Mouse (Mus musculus) retina, postnatal 7 days (tissue): ENCODE measurements around the gene Agpat3.
"Not testable (repeated sequence)": the region's sequence is repeated elsewhere in the genome, so short reads cannot be mapped to it uniquely, and the experiment has no call there.

Experiments used
- DNase-seq: peaks from one replicate; pipeline ENCODE4 v3.0.0-alpha.2; 2012; ENCODE audit warnings: low read depth, low spot score

Gene Agpat3

DNA sequence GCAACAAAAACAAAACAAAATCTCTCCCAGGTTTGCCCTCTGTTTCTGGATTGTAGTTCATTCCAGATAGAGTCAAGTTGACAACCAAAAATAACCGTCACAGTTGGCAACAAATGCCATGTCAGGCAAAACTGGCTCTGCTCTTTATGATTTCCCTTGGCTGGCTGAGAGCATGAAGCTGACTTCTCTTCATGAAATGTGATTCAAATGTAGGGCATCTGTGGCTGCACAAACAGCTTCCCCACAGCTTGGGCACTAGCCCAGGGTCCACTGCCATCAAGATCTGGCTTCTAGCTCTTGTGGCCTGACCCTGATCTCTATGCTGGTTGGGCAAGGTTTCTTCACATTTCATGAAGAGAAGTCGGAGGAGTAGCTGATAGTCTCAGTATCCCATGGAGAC, 9.7 kb upstream of the Agpat3 start:
- no peak for DNase-seq

DNA sequence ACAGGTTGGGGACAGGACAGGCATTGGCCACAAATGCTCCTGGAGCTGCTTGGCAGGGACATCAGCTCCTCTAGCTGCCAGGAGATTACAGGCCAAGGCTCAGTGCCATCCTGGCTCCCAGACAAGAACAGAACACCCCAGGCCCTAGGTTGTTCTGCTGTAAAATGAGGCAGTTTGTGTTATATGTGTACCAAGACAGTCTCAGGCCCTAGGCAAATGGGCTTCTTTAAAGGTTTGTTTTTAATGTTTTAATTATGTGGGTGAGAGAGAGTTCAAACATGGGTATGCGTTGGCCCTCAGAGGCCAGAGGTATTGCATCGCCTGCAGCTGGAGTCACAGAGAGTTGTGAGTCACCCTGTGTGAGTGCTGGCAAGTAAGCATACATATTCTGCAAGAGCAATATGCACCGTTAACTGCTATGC, 8.0 kb upstream of the Agpat3 start:
- DNase-seq = no peak

DNA sequence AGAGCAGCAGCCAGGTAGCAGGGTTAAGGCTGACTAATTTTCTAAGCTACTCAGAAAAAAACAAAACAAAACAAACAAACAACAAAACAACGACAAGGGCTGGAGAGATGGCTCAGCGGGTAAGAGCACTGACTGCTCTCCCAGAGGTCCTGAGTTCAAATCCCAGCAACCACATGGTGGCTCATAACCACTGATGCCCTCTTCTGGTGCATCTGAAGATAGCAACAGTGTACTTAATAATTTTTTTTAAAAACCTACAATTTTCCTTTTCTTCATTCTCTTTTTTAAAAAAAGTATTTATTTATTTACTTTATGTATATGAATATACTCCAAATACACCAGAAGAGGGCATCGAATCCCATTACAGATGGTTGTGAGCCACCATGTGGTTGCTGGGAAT, 6.7 kb upstream of the Agpat3 start:
- not testable (repeated sequence) for DNase-seq

DNA sequence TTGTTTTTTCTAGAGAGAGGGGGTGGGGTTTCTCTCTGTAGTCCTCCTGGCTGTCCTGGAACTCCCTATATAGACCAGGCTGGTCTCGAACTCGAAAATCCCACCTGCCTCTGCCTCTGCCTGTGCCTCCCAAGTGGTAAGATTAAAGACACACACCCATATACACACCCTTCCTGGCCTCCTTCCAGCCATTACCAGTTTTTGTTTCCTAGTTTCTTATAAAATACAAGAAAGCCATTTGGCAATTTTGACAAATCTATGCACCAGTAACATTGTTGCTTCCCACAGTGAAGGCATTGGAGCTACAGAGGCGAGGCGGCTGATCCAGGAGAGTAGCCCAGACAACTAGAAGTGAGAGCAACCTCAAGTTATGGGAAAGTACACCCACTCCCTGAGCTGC, 6.0 kb upstream of the Agpat3 start:
- no peak for DNase-seq

DNA sequence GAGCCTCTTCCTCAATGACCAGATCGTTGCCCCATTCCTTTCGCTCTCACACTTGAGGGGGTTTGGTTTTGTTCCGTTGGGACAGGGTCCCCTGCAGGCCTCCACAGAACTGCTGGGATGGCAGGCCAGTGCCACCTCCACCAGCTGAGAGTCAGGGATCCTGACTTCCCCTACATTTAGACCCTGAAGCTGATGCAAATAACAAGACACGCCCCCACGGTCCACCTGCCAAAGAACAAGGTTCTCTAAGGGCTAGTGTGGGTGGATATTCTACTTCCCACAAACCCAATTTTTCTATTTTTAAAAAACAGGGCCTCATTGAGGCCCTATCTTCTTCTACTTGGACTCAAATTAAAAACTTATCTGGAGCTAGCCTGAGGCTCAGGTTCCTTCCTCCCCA, 5.5 kb upstream of the Agpat3 start:
- no peak for DNase-seq

DNA sequence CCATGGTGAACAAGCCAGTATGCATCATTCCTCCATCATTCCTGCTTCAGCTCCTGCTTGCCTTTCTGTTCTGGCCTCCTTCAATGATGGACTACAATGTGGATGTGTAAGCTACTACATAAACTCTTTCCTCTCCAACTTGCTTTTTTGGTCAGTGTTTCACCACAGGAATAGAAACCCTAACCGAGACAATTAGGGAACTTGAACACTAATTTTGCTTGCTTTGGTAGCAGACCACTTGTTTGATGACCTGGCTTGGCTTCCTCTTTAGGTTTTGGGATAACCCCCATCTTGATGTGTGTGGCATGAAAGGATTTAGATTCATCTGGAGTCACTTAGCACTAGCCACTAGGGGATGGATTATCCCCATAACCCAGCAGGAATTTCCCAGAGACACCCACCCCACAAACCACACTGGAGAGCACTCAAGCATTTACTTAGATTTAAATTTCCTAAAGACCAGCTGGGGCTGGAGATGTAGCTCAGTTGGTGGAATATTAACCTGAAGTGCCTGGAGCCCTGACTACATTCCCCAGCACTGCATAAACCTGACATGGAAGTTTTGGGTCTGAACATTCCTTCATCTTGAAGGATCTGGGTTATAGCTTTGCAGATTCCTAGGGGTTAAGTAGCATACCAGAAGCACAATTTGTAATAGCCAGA, 3.8 kb upstream of the Agpat3 start:
- no peak for DNase-seq

DNA sequence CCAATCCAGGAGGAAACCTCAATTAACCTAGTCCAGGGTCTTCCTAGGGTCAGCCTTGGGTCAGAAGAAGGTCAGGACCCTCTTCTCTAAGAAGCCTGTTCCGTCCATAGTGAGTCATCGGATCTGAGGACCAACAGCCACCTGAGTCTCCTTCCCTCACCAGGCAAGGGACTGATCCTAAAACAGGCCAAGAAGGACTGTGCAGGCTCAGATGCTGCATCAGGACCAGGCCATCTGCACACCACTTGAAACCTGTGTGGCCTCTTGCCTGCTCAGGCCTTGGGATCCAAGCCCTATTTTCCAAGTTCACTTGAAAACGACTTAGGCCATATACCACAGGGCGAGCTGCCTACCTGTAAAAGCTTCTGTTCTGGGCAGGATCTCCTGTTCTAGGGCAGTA, 907 bp upstream of the Agpat3 start:
- no peak for DNase-seq

DNA sequence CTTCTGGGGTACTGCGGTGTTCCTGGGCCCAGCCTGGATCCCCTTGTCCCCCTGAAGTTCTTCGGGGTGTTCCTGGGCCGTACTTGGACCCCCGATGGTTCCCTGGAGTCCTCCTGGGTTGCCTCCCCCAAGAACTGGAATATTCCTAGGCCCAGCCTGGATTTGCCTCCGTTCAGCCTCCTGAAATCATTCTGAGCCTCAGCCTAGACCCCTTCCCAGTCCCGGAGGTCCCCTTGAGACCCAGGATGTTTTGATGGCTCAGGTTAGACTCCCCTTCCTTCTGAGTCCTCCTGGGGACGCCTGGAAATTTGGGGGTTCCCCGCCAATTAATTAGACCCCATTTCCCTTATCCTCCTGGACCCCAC, 359 bp upstream of the Agpat3 start:
- no peak for DNase-seq

DNA sequence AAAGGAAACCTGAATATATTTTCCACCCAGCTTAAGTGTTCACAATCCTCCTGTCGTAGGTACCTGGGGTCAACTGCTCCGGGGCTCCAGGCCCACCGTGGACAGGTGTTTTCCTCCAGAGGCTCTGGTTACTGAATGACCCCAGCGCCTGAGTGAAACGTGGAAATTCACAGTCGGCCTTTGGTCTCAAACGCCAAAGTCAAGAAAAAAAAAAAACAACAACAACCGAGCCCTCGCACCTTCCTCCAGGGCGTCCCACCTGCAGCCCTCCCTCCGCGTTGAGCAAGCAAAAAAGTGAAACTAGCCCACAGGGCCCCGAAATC, 764 bp downstream of the Agpat3 start:
- no peak for DNase-seq

DNA sequence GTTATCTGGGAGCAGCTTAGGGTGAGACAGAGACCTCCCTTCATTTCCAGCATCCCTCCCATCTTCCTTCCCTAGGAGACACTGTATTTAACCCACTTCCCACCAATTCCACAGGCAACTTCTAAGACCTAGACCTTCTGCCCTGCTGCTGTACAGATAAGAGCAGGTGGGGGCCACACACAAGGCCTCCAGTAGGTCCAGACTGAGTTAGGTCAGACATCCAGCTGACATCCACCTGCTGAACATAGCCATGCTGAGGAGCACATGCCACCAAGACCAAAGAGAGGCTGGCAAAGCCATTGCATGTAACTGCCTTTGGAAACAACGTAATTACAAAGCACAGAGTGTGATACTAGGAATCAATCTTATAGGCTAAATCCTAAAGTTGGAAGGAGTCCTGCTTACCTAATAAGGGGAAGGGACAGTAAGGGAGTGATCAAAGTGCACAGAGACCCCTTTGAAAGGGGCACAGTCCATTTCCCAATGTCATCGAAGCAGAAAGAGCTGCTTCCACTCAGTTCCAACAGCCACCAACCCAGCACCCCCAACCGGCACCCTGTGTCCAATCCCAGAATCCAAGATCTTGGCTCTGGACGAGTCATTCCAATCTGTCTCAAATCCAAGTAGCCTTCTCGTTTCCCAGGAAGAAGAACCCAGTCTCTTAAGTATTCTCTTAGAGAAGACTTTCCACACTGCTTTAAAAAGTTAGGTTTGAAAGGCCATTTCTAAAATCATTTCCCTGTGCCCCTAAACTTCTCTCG, 1.3 kb downstream of the Agpat3 start:
- no peak for DNase-seq

DNA sequence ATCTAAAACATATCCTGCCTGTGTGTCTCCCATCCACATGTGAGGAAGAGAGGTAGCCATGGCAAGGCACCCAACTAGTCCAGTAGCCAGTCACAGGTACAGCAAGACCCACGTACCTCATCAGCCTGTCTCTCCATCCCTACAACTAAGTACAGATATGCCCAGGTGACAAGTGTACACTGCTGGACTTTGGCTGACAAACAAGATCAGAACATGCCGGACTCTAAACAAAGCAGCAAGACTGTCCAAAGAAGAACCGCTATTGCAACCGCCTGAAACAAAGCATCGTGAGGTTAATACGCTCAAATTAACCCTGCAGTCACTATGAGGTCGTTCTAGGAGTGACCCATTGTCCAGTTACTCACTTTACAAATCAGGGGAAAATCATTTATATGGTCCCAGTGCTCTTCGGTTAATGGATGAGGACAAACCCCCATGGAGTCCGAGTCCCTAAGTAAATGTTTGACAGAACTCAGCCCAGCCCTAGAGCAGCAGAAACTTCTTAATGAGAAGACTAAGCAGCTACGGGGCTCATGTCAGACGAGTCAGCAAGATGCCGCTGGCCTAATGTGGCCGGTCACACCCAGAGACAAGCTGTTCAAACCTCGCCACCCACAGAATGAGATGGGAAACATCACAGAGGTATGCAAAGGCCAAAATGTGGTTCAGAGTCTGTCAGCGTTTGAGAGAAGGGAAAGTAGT, 2.7 kb downstream of the Agpat3 start:
- no peak for DNase-seq

DNA sequence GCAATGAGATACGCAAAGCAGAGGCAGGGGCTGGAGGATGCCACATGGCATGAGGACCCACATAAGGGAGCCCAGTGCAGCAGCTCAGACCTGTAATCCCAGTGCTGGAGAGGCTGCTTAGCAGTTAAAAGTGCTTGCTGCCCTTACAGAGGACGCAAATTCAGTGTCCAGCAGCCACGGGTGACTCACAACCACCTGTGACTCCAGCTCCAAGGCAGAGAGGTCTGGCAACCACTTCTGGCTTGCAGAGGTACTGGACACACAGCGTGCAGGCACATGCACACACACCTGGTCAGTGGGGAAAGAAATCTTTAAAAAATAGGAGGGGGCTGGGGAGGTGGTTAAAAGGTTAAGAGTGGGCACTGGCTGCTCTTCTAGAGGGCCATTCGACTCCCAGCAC, 4.1 kb downstream of the Agpat3 start:
- no peak for DNase-seq

DNA sequence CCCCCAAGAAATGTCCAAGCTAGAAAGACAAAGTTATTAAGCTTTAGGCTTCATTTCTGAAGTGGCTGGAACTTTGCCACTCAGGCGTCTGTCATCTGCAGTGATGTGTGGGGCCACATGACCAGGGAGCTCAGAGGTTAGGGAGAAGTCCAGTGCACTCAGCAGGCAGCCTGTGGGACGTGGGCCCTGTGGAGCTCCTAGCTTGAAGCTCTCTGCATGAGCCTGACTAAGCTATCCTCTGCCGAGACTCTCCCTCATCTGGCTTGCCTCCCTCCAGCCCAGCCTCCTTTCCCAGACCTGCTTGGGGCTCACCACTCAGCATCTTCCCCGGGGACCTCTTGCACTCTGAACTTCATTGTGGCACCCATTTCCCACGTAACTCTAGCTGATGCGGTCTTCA, 4.8 kb downstream of the Agpat3 start:
- DNase-seq = no peak

DNA sequence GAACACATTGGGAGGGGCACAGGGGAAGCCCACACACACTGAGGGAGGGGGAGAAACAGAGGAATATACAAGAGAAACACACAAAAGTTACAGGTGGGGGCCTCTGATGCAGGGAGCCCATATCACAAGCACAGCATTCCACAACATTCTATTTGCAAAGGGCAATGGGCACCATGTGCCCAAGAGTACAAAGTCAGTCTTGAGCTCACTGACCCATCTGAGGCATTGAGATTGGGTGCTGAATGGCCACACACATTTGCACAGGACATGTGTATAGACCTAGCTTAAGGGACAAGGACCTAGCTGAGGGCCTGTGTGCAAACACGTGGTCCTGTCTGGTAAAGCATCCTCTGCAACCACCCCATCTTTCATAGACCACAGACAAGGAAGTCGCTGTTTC, 6.8 kb downstream of the Agpat3 start:
- DNase-seq = no peak

DNA sequence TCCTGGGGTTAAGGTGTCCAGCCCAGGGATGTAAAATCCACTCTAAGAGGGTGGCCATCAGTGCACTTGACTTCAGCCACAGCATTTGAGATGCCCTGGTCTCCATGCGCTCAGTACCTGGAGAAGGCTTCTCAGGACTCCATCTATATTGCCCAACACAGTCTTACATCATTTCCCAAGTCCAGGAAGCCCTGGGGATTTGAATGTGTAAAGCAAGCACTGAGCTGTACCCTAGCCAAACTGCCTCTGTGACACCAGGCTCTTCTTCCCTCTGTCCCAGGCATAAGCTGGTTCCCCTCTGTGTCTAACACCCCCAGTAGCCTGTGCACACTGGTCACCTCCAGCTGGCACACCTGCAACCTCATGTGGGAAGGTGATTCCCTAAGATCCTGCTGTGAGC, 10.2 kb downstream of the Agpat3 start:
- no peak for DNase-seq

DNA sequence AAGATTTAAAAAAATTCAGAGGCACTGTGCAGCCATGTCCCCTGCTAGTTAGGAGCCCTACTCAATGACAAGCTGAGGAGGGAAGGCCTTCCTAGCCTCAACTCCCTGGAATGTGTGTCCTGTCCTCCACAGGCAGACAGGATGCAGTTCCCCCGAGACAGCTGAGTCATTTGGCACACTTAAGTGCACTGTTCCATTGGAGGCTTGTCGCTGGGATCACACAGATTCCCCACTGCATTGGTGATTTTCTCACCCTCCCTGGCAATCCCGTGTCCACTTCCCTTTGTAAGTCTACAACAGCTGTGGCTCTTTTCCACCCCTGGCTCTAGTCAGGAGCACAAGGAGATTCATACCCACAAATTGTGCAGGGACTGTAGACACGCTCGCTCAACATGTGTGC, 14.1 kb downstream of the Agpat3 start:
- no peak for DNase-seq

DNA sequence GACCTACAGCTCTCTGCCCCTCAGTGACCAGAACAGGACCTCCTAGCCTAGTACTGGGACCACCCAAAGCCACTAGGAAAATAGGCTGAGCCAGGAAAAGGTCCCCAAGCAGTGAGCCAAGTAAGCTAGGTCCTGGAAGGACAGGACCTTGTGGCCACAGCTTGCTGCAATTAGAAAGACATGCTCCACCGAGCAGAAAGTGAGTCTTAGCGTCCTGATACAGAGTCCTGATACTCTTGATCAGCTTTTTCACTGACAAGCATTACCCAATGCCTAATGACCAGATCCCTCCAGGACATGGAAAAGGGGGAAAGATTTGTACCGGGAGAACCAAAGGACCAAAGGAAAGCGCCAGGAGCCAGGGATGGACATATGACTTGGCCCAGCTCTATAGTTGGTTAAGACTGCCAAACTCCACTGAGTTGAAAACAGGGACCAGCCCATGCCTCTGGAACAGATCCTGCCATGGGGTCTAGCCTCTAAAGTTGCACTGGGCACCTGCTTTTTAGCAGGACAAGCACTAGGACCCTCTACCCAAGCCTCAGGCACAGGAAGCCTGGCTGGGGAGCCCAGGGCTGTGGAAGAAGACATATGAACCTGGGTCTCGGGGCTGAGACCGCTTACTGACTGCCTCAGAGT, 17.2 kb downstream of the Agpat3 start:
- DNase-seq = no peak

DNA sequence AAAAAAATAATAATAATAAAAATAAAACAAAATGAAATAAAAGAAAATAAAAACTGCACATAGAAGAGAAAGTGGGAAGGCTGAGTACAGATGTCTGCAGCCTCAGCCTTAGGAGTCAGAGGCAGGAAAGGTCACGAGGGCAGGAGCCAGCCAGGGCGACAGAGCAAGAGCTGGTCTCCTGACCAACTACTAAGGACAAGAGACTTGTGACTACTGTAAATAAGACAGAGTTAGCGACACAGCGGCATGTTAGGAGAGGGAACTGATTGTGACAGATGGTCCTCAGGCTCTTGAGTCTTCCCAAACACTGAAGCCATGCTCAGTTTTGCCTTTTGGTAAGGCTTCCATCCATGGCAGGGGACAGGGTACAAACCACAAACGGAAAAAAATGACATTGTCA, 20.7 kb downstream of the Agpat3 start:
- no peak for DNase-seq

DNA sequence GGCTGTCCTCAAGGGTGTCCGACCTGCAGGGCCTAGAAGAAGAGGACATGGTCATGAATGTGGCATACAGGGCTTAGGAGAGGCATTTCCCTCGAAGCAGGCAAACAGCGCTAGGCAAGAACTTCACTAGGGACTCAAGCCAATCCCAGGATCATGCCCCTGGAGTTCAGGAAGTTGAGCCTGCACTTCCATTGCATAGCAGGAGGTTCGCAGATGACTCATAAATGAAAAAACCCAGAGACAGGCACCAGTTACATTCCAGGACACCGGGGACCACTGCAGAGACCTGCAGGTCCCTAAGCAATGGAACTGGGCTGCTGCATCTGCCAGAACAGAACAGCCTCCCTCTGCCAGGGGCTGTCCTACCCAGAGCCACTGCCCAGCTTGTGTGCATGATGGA, 23.0 kb downstream of the Agpat3 start:
- DNase-seq = no peak

DNA sequence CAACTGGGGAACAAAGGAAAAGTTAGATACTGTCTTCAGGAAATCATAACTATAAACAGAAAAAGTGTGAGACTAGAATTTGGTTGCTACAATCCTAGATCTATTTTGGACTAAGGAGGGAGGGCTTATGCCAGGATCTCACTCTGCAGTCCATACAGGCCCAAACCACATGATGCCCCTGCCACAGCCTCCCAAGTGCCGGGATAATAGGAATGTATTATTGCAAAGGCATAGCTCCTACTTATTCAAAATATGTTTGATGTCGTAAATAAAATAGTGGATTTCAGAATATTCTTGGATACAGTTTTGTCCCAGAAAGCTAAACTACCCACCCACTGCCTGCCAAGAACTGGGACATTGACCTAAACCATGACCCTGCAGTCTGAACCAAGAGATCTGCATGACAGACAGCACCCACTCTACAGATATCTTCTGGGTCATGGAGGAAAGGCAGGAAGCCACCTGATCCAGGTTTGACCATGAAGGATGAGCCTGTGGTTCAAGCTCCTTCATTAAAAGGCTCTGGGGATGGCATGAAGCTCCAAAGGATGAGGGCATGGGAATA, 24.2 kb downstream of the Agpat3 start:
- no peak for DNase-seq

DNA sequence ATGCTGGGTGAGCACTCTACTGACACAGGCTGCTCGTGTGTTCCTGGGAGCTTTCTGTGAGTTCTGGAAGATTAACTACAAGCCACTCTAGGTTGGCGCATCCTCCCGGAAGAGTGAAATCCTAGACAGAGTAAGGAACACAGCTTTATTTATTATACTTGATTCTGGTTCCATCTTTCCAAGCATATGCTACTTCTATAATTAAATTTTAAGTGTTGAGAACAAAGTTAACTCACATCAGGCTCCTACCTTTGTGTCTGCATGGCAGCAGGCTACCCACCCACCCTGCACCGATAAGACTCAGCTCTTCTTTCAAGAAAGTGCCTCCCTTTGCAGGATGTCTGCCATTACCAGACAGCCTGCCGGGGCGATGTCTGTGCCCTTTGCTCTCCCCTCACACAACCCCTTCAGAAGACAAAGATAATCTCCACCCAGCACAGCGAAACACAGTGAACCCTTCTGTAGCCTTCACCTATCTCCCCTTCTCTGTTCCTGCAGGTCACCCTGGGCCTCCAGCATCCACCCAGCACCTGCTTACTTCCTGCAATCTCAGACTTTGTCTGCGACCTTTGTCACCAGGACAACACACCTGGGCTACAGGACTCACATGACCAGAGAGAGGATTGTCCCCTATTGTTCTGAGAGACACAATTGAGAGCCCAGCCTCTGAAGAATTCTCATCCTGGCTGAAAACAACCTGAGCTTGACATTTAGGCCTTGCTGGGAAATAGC, 26.2 kb downstream of the Agpat3 start:
- DNase-seq = no peak
